Mouse (Mus musculus): ENCODE measurements around the gene Arhgef3.

Gene Arhgef3

DNA sequence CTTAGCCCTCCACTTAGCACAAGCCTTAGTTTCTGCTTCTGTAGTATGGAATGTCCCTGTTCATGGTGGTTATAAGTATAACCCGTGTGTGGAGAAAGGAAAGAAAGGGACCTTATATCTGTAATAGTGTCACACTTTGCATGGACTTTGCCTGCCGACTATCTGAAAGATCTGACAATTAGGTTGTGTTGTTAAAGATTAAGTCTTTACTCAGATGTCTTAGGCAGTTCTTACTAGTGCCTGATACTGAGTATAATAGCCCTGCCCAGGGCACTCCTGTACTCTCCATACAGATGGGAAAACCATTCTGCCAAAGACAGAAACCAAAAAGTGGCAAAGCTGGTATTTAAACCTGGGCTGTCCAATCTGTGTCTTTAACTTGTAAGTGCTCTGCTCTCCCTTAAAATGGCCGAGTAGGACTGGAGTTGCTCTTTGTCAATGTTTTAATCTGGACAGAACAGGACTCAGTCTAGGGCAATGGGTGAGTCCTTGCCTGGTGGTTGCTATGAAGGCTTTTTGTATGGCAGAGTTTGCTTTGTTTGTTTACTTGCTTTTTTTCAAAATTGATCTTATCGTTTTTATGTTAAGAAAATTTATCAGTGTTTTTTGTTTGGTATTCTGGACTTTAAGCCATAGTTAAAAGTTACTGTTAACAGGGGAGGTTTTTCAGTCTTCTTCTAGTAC, 196.0 kb downstream of the Arhgef3 start:
- DNase-seq (ENCODE audit: low read depth, low spot score): no peak

DNA sequence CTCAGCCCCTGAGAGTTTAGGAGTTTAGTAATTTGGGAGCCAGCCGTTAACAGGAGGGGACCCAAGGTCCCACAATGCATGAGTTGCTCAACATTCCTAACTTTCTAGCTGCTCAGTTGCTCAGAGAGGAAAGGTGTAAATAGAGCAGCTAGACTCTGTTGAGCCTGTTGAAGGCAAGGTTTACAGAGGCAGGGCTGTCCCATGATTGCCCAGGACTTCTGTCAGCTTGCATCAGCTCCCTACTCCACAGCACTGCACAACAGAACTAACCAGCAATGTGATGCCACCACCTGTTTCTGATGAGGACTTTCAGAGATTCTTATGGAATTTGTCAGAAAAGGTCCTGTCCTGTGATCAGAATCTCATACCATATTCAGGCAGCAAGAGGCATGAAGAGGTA, 197.7 kb downstream of the Arhgef3 start:
- DNase-seq (ENCODE audit: low read depth, low spot score): no peak

DNA sequence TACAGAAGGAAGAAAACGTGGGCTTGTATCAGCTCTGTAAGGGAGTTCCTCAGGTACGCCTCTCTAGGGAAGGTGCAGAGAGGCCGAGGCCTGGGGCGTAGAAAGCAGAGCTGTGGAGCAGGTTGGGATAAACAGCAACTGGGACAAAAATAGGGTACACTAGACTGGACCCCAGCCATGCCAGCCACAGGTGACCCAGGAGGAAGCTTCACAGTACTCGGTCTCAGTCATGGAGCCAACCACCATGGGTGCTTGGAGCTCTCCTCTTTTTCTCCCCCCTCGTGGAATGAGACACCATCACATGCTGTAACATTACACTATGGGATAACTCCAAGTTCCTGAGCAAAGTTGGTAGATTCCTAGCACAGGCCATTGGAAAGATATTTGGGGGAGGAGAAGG, 201.0 kb downstream of the Arhgef3 start:
- no peak for DNase-seq (ENCODE audit: low read depth, low spot score)

DNA sequence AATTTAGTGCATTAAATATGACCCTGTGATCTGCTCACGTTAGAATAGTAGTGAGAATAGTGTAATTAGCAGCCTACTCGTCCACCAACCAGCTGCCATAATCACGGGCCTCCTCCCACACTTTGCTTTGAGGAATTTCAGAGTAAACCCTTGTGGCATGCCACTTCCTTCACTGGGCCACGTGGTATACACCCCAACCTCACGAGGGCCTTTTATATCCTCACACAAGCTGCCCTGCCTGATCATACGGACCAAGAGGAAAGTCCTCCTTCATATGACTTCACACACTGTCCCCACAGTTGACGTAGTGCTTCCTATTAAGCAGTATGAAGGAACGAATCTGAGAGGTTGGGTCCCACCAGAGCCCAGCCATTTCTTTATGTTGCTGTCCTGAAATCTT, 202.4 kb downstream of the Arhgef3 start:
- DNase-seq (ENCODE audit: low read depth, low spot score): no peak

DNA sequence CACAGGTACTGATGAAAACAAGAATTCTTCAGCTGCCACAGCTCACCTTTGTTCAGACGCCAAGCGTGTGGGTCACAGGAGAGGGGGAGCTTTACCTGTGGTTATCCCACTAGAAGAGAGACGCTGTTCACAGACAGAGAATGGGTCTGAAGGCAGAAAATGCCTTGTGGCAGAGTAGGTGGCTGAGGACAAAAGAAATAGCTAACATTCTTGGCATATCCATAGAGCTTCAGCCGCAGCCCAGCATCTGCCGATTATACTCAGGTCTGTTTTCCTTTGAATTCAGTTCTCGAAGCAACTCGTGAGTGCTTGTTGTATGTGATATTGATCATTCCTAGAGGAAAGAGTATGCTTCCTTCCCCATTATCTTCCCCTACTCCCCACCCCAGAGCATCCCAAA, 204.7 kb downstream of the Arhgef3 start:
- no peak for DNase-seq (ENCODE audit: low read depth, low spot score)

DNA sequence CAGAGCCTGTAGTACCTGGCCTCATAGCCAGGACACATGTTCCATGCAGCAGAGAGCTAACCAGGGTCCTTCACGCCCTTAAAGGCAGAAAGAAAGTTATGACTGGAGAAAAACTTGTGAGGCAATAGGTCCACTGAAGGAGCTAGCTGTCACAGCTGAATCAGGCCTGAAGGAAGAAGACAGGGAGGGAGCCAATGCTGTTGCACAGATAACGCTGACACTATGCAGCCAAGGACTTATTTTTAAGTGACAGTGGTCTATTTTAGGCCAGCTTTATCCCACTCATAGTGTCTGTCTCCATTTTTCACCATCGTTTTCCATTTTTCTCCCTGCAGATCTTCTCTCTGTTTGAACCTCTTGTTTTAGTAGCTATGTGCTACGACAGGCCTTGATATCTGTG, 207.3 kb downstream of the Arhgef3 start:
- no peak for DNase-seq (ENCODE audit: low read depth, low spot score)

DNA sequence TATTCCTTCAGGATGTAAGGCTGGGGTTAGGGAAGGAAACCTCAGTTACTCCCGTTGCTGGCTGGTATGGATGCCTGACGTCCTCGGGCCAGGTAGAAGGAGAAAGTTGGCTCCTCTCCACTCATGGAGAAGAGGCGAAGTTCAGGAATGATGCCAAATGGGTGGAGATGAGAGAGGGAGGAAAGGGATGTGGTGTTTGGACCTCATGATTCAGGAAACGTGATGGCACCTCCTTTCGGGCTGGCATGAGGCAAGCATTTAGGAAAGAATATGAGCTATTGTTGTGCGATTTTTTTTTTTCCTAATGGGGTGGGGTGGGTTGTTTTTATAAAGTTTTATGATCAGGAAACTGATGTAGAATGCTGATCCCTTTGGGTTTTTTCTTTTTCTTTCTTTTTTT, 210.0 kb downstream of the Arhgef3 start:
- no peak for DNase-seq (ENCODE audit: low read depth, low spot score)

DNA sequence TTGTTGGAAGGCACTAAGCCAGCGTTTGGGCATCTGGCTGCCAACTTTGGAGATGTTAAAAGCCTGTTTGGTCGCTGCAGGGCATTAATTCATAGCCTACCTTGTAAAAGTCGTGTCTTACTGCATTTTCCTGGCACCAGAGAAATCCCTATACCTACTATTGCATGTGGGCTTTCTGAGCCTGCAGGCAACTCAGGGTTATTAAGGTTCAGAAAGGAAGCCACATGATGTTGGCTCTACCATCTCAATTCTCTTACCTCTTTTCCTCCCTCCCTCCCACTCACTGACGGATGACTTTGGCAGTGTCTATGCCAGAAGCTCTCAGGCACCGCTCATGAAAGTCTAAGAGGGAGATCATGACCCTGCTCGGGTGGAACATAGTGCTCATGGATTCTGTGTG, 210.8 kb downstream of the Arhgef3 start:
- DNase-seq (ENCODE audit: low read depth, low spot score): no peak

DNA sequence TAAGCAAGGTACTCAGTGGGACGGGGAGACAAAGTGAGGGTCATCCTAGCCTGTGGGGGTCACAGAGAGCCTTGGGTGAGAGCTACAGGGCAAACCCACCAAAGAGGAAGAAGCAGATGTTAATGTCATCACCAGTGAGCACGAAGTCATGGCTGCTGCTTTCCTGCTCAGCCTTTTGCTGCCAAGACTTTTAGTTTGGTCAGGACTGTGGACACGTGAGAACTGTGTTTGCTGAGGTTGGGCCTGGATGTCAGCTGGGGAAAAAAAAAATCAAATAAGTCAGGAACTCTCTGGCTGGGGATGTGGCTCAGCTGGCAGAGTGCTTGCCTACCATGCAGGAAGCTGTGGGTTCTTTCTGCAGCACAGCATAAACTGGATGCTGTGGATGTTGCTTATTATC, 213.2 kb downstream of the Arhgef3 start:
- no peak for DNase-seq (ENCODE audit: low read depth, low spot score)

DNA sequence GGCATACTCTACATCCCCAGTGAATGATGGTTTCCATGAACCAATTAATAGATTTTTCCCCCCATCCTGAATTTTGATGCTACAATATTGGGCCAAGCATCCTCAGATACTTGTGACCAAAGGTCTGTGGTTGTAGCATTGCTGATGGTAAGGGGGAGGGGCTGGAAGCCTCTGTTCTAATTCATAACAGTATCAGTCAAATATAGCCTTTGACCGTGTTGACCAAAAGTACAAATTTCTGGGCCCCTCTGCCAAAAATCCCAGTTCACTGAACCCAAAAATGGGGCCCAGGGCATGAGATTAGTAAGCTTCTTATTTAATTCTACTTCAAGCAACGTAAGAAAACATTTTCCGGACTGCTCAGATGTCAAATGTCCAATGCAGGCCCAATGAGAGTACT, 214.3 kb downstream of the Arhgef3 start:
- no peak for DNase-seq (ENCODE audit: low read depth, low spot score)

DNA sequence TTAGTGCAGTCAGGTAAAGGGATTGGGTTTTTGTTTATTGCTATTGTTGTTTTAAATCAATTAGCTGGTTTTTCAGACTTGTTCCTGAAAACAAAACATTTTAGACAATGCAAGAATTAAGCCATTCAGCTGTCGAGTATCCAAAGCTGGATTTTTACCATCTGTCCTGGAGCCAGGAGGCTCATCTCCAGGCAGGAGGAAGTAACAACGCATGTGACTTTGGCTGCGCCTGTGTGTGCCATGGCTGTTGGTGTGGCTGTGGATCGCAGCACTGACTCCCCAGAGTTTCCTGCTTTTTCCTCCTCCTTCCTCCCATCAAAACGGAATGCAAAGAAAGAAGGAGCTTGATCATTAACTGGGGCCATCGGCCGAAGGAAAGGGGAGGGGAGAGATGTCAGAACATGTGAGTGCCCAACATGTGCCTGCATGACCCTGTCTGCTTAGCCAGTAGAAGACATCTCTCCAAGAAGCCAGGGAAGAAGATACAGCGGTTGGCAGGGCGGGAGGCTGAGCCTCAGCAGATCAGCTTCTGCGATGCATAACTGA, 216.9 kb downstream of the Arhgef3 start:
- DNase-seq (ENCODE audit: low read depth, low spot score): no peak

DNA sequence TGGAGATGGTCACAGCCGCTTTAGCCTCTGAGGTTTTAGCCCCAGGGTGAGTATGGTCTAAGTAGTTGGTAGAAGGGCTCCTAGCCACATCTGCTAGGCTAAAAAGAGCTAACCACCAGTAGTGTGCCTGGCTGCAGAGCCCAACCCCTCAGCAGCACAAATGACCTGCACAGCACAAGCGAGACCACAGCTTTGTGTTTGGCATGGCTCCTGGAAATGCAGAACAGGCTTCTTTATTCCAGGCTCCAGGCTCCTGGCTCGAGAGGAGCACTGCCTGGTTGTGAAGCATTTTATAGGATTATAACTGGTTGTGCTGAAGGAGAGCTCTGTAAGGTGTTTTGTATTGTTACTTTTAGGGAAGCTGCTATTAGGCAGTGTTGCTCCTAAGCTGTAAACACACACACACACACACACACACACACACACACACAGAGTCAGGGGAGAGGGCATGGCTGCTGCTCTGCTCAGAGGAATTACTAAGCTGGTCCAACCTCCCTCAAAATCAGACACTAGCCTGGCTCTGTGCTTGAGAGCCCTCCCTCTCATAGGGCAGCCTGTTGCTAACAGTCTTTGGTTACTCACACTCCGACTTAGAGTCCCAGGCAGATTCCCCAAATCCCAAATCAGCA, 217.8 kb downstream of the Arhgef3 start:
- no peak for DNase-seq (ENCODE audit: low read depth, low spot score)

DNA sequence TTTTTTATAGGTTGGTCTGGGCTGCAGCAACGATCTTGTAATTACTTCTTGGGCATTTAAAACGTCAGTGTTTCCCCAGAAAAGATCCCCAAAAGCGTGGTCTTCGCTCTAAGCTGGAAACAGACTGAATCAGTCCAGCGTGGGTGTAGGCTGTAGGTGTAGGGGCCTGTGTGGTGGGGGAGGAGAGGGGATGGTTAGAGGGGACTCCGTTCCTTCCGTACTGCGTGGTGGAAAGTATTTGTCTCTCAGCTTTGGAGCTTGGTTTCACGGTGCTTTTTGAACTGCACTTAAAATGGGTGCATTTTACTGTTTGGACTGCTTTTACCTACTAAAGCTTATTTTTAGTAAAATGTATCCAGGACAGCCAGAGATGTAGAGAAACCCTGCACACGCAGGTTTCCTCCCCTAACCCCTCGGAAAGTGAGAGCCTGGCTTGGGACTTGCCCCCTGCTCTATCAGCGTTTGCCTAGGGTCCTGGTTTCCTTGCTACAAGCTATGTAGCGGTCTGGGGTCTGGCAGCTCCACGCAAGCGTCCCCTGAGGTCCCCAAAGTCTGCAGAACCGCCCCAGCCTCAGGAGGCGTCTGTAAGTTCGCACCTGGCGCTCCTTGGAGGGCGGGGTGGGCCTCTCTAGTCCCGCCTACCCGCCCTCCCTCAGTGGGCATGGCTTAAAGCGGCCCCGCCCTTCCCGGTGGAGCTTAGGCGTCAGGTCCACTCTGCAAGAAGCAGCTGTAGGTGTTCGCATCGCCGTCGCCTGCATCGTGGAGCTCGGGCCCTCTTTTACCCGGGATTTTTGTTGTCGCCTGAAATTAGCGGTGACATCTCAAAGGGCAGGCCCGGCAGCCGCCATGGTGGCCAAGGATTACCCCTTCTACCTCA, 220.9 kb downstream of the Arhgef3 start:
- peak; percentile 84 for DNase-seq (ENCODE audit: low read depth, low spot score)

DNA sequence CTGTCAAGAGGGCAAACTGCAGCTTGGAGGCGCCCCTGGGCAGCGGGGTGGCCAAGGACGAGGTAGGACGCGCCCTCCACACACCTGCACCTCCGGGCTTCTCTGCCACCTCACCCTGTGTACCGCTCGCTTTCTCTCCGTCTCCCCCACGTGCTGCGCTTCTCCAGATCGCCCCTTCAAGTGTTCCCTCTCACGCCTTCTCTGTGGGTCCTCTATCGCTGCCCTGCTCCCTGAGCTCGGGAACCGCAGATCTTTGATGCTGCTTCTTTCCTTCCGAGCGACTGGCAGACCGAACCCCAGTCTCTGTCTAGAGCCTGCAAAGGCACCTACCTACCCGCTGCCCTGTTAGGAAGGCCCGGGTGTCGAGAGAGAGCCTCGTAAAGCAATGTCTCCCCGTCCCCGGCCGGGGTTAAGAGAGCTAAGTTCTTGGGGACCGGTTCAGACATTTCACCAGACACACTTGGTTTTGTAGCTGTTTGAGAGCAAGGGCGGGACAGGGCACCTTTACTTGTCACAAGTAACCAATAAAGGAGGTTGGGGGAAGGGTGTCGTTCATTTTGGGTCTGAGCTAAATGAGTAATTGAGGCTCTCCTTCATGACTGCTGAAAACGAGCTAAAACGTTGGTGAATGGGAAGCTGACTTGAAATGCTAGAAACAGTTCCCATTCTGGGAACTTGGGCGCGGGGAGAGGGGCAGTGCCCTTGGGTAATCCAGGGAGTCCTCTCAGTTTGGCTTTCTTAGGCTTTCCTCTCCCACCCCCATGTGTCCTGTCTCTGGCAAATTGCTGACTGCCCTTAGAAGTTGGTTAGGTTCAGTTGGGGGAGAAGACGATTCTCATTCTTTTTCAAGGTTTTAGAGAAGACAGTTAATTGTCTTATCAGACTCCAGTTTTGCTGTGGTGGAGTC, 221.8 kb downstream of the Arhgef3 start:
- DNase-seq (ENCODE audit: low read depth, low spot score): no peak

DNA sequence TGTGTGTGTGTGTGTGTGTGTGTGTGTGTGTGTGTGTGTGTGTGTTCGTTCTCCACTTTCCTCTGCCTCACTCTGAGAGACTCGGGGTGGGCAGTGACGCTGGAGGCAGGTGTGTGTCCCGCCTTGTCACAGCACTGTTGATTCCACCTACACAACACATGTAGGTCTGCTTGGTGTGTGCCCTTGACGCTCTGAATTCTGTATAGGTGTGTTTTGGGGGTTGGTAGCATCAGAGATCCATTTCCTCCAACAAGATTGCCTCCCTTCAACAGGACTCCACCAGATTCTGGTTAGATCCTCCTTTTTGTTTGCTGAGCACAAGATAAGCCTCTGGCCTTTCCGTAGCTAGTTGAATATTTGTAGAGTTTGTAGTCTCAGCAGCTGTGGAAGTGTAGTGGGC, 222.5 kb downstream of the Arhgef3 start:
- DNase-seq (ENCODE audit: low read depth, low spot score): no peak

DNA sequence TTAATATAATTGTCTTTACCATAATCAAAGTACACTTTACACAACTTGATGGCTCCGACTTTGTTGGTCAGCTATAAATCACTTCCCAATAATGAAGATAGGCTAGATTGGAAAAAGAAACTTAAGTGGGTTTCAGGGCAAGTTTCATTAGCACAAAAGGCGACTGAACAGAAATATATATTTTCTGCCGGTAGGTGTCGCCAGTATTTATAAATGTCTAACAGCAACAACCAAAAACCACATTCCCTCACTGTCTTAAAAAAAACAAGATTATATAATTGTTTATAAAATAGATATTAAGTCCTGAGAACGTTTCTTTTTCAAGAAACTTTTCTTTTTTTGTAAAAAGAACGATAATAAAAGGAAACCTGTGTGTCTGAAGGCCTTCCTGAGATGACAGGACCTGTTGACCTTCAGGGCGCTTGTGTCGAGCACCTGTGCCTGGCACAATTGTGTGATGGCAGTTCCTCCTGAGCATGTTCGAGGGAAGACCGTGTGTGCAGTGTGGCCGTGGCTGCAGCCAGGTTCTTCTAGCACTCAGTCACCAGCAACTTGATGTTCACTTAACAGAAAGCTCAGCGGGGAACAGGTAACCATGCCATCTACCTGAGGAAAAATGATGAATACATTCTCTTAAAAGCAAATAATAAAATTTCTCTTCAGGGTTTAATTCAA, 223.5 kb downstream of the Arhgef3 start:
- DNase-seq (ENCODE audit: low read depth, low spot score): peak; percentile 58

DNA sequence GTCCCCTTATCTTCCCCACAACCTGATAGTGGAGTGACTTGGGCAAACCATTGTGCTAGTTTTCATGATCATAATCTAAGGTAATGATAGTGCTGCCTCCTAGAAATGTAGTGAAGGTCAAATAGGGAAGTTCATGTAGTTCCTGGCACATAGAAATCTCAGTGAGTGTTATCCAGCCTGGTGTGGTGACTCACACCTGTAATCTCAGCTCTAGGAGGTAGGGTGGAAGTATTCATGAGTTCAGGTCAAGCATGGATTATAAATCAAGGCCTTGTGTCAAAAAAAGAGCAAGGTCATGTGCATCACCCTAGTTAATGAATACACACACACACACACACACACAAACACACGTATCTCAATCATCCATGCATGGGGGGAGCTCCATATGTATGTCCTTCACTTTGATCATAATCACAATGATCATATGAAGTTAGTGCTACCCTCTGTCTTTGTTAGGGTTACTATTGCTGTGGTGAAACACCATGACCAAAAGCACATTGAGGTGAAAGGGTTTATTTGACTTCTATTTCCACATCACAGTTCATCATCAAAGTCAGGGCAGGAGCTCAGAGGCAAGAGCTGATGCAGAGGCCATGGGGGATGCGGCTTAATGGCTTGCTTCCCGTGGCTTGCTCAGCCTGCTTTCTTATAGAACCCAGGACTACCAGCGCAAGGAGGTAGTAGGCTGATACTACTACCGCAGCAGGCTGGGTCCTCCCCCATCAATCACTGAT, 226.2 kb downstream of the Arhgef3 start:
- no peak for DNase-seq (ENCODE audit: low read depth, low spot score)

DNA sequence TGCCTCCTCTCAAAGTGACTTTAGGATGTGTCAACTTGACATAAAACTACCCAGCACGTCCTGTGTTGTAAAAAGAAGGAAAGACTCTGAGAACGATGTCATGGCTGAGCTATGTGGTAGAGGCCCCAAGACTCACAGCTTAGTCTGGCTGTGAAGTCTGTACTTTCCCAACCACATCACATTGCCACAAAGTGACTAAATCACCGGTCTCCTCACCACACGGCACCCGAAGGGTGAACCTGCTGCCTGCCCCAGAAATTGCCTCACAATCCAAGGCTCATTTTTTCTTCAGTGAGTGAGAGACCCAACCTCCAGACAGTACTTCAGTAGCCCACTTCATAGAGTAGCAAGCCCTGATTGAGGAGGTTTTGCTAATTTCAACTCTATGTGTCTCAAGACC, 226.8 kb downstream of the Arhgef3 start:
- no peak for DNase-seq (ENCODE audit: low read depth, low spot score)

DNA sequence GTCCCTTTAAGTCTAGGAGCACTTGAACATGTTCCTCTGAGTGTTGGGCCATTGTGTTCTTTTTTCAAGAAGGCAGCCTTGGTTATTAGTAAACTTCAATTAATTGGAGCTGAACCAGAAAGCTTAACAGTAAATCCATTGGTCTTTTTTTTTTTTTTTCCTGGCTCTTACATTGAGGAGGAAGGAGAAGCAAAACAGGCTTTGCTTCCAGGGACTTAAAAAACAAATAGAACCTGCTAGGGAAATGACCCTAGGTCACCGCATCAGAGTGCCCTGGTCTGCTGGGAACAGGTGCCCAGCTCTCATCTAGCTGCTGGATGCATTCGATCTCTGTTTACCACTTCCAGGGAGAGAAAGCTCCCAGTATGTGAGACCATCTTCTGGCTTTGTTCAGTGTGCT, 227.8 kb downstream of the Arhgef3 start:
- DNase-seq (ENCODE audit: low read depth, low spot score): no peak

Measured in ES-CJ7 (cell line).